Mouse (Mus musculus) myocyte (in vitro differentiated cells): ENCODE results near the gene Atp8a1.

Experiments
- E2F4 ChIP-seq: IDR thresholded peaks from one replicate; pipeline ENCODE4 v1.6.1; 2011; ENCODE audit warnings: mild to moderate bottlenecking, control low read depth, moderate library complexity; ENCODE audit not compliant: insufficient read depth
- MAX ChIP-seq: IDR thresholded peaks from one replicate; pipeline ENCODE4 v1.6.1; 2011; ENCODE audit warnings: low read depth, mild to moderate bottlenecking, control low read depth
- POLR2A ChIP-seq: IDR thresholded peaks from one replicate; pipeline ENCODE4 v1.6.1; 2011; ENCODE audit warnings: low read depth, mild to moderate bottlenecking, control low read depth, moderate library complexity; ENCODE audit not compliant: insufficient read length

DNA sequence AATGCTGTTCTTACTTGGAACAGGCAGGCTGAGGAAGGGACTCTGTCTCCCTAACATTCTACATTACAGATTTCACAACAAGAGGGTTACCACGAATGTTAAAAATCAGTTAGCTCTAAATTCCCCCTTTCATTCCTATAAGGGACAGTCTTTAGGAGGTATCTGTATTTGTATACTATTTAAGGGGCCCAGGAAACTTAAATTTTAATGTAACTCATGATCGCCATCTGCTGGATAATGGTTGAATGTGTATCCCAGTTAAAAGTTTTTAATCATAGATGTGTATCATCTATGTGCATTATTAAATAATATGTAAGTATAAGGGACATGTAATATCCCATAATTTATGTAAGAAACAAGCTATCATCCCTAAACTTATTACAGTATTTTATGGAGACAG lies 119.5 kb downstream of the Atp8a1 start:
- TF ChIP-seq POLR2A (no peak), E2F4 (no peak), MAX (no peak)
